Mouse (Mus musculus): Measurements from ENCODE around the gene Kcnh3.

Kcnh3 gene

GRCm38 (mm10) chr15:99285189-99285535, 60.5 kb downstream of the Kcnh3 start:
- no peak for DNase-seq (ENCODE audit: low read depth)

GRCm38 (mm10) chr15:99290586-99290985, 65.9 kb downstream of the Kcnh3 start:
- no peak for DNase-seq (ENCODE audit: low read depth)

Data from naive thymus-derived CD4-positive, alpha-beta T cell, adult 2 months (primary cell).